In genomic region chr19:45018351-45018831, GRCm38 (mm10) we compare ENCODE assay signal across 7 mouse cellular contexts. TPM values are rescaled to one million over a fixed set of nuclear protein-coding genes. Genes with fewer than 3 reads are reported as not detected.
DNase-seq lines count a peak whose midpoint lies in the region; ATAC-seq and TF ChIP-seq lines count a peak whose summit lies in the region.

No protein-coding gene starts in this region.

- H3K9ac ChIP-seq in ES-Bruce4 (ENCODE audit: low read depth, poor library complexity, severe bottlenecking) = peak overlapping the region; percentile 86
- H3K9ac ChIP-seq in heart, adult 2 months (ENCODE audit: low read depth, low read length) = peak overlapping the region; percentile 98
- H3K9ac ChIP-seq in kidney, embryonic 15.5 days = peak overlapping the region; percentile 83
- H3K9ac ChIP-seq in midbrain, embryonic 11.5 days (ENCODE audit: low read length) = peak overlapping the region; percentile 96

- intact Hi-C loops in heart, adult 2 months (cut with DNase I) = loop anchor here (5.0 kb wide), 1 partner anchor 86 kb away; the partner anchor contains the start of gene Slf2

- no peak for TF ChIP-seq EP300 in ES-Bruce4 (IDR thresholded peaks at IDR 0.05; ENCODE audit: insufficient read depth, low read depth, low read length)
- no peak for TF ChIP-seq EP300 in heart, adult 2 months (IDR thresholded peaks at IDR 0.05; ENCODE audit: insufficient read depth, low read depth, low read length)

- H3K4me3 ChIP-seq in ES-Bruce4 (ENCODE audit: low read depth, low read length) = peak overlapping the region; percentile 74
- H3K4me3 ChIP-seq in bone marrow macrophage, adult 2 months (ENCODE audit: insufficient read depth, low read length) = peak overlapping the region; percentile 71
- peak overlapping the region; percentile 71 for H3K4me3 ChIP-seq in heart, adult 2 months
- peak overlapping the region; percentile 69 for H3K4me3 ChIP-seq in kidney, embryonic 15.5 days (replicated peaks)
- peak overlapping the region; percentile 75 for H3K4me3 ChIP-seq in midbrain, embryonic 11.5 days (ENCODE audit: low read depth, low read length)

- ATAC-seq in kidney, embryonic 15.5 days (replicated peaks; ENCODE audit: low FRiP score) = no peak
- ATAC-seq in midbrain, embryonic 11.5 days (ENCODE audit: low FRiP score) = peak; percentile 8; the same call in 1 of the 2 replicates

- TF ChIP-seq CTCF in ES-Bruce4 (IDR thresholded peaks at IDR 0.05; ENCODE audit: low read depth, low read length) = no peak
- no peak for TF ChIP-seq CTCF in bone marrow macrophage, adult 2 months (IDR thresholded peaks at IDR 0.05; ENCODE audit: low read depth, low read length)
- no peak for TF ChIP-seq CTCF in heart, adult 2 months (IDR thresholded peaks at IDR 0.05)

- no peaks in the 10 kb centered on the region for H3K9me3 ChIP-seq in ES-Bruce4 (replicated peaks; ENCODE audit: control insufficient read depth, insufficient read depth, low read length, poor library complexity, severe bottlenecking)
- H3K9me3 ChIP-seq in kidney, embryonic 15.5 days (replicated peaks) = no peaks in the 10 kb centered on the region
- no peaks in the 10 kb centered on the region for H3K9me3 ChIP-seq in midbrain, embryonic 11.5 days (ENCODE audit: control insufficient read depth, low read length)

- H3K4me1 ChIP-seq in ES-Bruce4 (ENCODE audit: control insufficient read depth, insufficient read depth, low read length) = peaks cover 5% of the 10 kb centered on the region
- peaks cover 12% of the 10 kb centered on the region for H3K4me1 ChIP-seq in bone marrow macrophage, adult 2 months (ENCODE audit: control insufficient read depth, insufficient read depth, low read length)
- peaks cover 22% of the 10 kb centered on the region for H3K4me1 ChIP-seq in heart, adult 2 months (ENCODE audit: control insufficient read depth, insufficient read depth, low read length)
- H3K4me1 ChIP-seq in kidney, embryonic 15.5 days = peaks cover 78% of the 10 kb centered on the region
- H3K4me1 ChIP-seq in midbrain, embryonic 11.5 days (ENCODE audit: control insufficient read depth, insufficient read depth, low read length) = peaks cover 49% of the 10 kb centered on the region

- DNase-seq in heart, adult 2 months = peak; percentile 63 to 71
- peak; percentile 95 for DNase-seq in midbrain, embryonic 11.5 days (ENCODE audit: low spot score, missing footprints)
- no peak for DNase-seq in left cerebral cortex, adult 18-20 months (ENCODE audit: low spot score in 2 of 2)
- DNase-seq in gastrocnemius, postnatal 4 days (ENCODE audit: low spot score in 2 of 2) = no peak

- no peak for TF ChIP-seq POLR2A in ES-Bruce4 (IDR thresholded peaks at IDR 0.05; ENCODE audit: insufficient read depth, low read length)
- no peak for TF ChIP-seq POLR2A in bone marrow macrophage, adult 2 months (IDR thresholded peaks at IDR 0.05; ENCODE audit: borderline replicate concordance, low read depth, low read length)
- TF ChIP-seq POLR2A in heart, adult 2 months (IDR thresholded peaks at IDR 0.05; ENCODE audit: insufficient read depth, low read depth, low read length) = 0 out of 2 replicates have a peak, but pooled peaks have one; percentile 43

- 0 out of 2 replicates have a peak, but pooled peaks cover 2% of the 10 kb centered on the region for H3K36me3 ChIP-seq in ES-Bruce4 (ENCODE audit: control insufficient read depth, insufficient read depth, low read length, poor library complexity, severe bottlenecking)
- peaks cover 18% of the 10 kb centered on the region for H3K36me3 ChIP-seq in heart, adult 2 months (ENCODE audit: control insufficient read depth, insufficient read depth, low read length)
- peaks cover 26% of the 10 kb centered on the region for H3K36me3 ChIP-seq in kidney, embryonic 15.5 days
- H3K36me3 ChIP-seq in midbrain, embryonic 11.5 days (ENCODE audit: control insufficient read depth, insufficient read depth, low read length) = peaks cover 3% of the 10 kb centered on the region

- peaks cover 3% of the 10 kb centered on the region for H3K79me2 ChIP-seq in heart, adult 2 months (replicated peaks; ENCODE audit: control insufficient read depth, insufficient read depth, low read length)

- no peaks in the 10 kb centered on the region for H3K27me3 ChIP-seq in ES-Bruce4 (ENCODE audit: control insufficient read depth, insufficient read depth, low read length, poor library complexity, severe bottlenecking)
- H3K27me3 ChIP-seq in heart, adult 2 months (ENCODE audit: control insufficient read depth, insufficient read depth, low read length) = no peaks in the 10 kb centered on the region
- no peaks in the 10 kb centered on the region for H3K27me3 ChIP-seq in kidney, embryonic 15.5 days
- no peaks in the 10 kb centered on the region for H3K27me3 ChIP-seq in midbrain, embryonic 11.5 days (ENCODE audit: control insufficient read depth, insufficient read depth, low read length)

- no peak overlapping the region for H3K27ac ChIP-seq in ES-Bruce4 (ENCODE audit: insufficient read depth, low read length)
- no peak overlapping the region for H3K27ac ChIP-seq in bone marrow macrophage, adult 2 months (ENCODE audit: insufficient read depth, low read depth, low read length)
- peak overlapping the region; percentile 94 for H3K27ac ChIP-seq in heart, adult 2 months
- peak overlapping the region; percentile 100 for H3K27ac ChIP-seq in kidney, embryonic 15.5 days
- H3K27ac ChIP-seq in midbrain, embryonic 11.5 days (ENCODE audit: low read depth, low read length) = peak overlapping the region; percentile 96

- H3K4me2 ChIP-seq in kidney, embryonic 15.5 days = peak overlapping the region; percentile 95
- H3K4me2 ChIP-seq in midbrain, embryonic 11.5 days = peak overlapping the region; percentile 83

- 3% methylated on average over 13 of the region's 13 CpGs for whole genome bisulfite sequencing in heart, adult 2 months
- under 1% methylated on average over 13 of the region's 13 CpGs for WGBS in kidney, embryonic 15.5 days
- under 1% methylated on average over 12 of the region's 13 CpGs for WGBS in midbrain, embryonic 11.5 days

RNA-seq across cellular contexts. Expression of gene Lzts2, which starts 4.2 kb away (rescaled TPM):
- polyA plus RNA-seq in ES-Bruce4 (2011; ENCODE audit: insufficient read depth, insufficient read length, low read depth, missing spikeins) = 39.9 and 48.2 TPM in 2 replicates
- 3.0 and 3.6 TPM in 2 replicates for polyA plus RNA-seq in bone marrow macrophage, adult 2 months (2012; ENCODE audit: insufficient read depth, insufficient read length, missing spikeins)
- 10 to 100 TPM; 59.1 to 68.1 TPM for total RNA-seq in heart, adult 2 months (2021)
- polyA plus RNA-seq in heart, adult 2 months (2012; rRNA removed) = 48.8 and 61.6 TPM in 2 replicates
- polyA plus RNA-seq in kidney, embryonic 15.5 days (2015; fragmentation: Nextera tagmentation; extraction: Ambion mirVana) = 66.6 and 72.8 TPM in 2 replicates
- polyA plus RNA-seq in midbrain, embryonic 11.5 days (2014; fragmentation: Nextera tagmentation; extraction: Ambion mirVana) = 35.7 and 44.1 TPM in 2 replicates
- total RNA-seq in left cerebral cortex, adult 18-20 months (2021) = 10 to 100 TPM; 39.9 to 43.2 TPM
- total RNA-seq in gastrocnemius, postnatal 4 days (2021) = 10 to 100 TPM; 58.5 to 59.4 TPM

RNA-seq across cellular contexts. Expression of gene Mrpl43, which starts 12.1 kb away (rescaled TPM):
- 32.5 and 34.0 TPM in 2 replicates for polyA plus RNA-seq in ES-Bruce4 (2011; ENCODE audit: insufficient read depth, insufficient read length, low read depth, missing spikeins)
- polyA plus RNA-seq in bone marrow macrophage, adult 2 months (2012; ENCODE audit: insufficient read depth, insufficient read length, missing spikeins) = 38.5 and 42.1 TPM in 2 replicates
- total RNA-seq in heart, adult 2 months (2021) = 10 to 100 TPM; 45.6 to 53.6 TPM
- polyA plus RNA-seq in heart, adult 2 months (2012; rRNA removed) = 55.8 and 64.7 TPM in 2 replicates
- polyA plus RNA-seq in kidney, embryonic 15.5 days (2015; fragmentation: Nextera tagmentation; extraction: Ambion mirVana) = 71.9 and 73.5 TPM in 2 replicates
- 67.3 and 69.6 TPM in 2 replicates for polyA plus RNA-seq in midbrain, embryonic 11.5 days (2014; fragmentation: Nextera tagmentation; extraction: Ambion mirVana)
- 10 to 100 TPM; 38.9 to 44.2 TPM for total RNA-seq in left cerebral cortex, adult 18-20 months (2021)
- total RNA-seq in gastrocnemius, postnatal 4 days (2021) = 10 to 100 TPM; 34.8 to 37.5 TPM

RNA-seq across cellular contexts. Expression of gene Twnk, which starts 12.9 kb away (rescaled TPM):
- 23.2 and 24.5 TPM in 2 replicates for polyA plus RNA-seq in ES-Bruce4 (2011; ENCODE audit: insufficient read depth, insufficient read length, low read depth, missing spikeins)
- 4.4 and 5.5 TPM in 2 replicates for polyA plus RNA-seq in bone marrow macrophage, adult 2 months (2012; ENCODE audit: insufficient read depth, insufficient read length, missing spikeins)
- 10 to 100 TPM; 29.3 to 32.1 TPM for total RNA-seq in heart, adult 2 months (2021)
- polyA plus RNA-seq in heart, adult 2 months (2012; rRNA removed) = 11.9 and 21.9 TPM in 2 replicates
- polyA plus RNA-seq in kidney, embryonic 15.5 days (2015; fragmentation: Nextera tagmentation; extraction: Ambion mirVana) = 29.4 and 29.7 TPM in 2 replicates
- 13.8 and 14.2 TPM in 2 replicates for polyA plus RNA-seq in midbrain, embryonic 11.5 days (2014; fragmentation: Nextera tagmentation; extraction: Ambion mirVana)
- 10 to 100 TPM; 13.8 to 14.9 TPM for total RNA-seq in left cerebral cortex, adult 18-20 months (2021)
- total RNA-seq in gastrocnemius, postnatal 4 days (2021) = 10 to 100 TPM; 14.6 to 14.9 TPM

RNA-seq across cellular contexts. Expression of gene Pdzd7, which starts 27.1 kb away (rescaled TPM):
- polyA plus RNA-seq in ES-Bruce4 (2011; ENCODE audit: insufficient read depth, insufficient read length, low read depth, missing spikeins) = 0.97 and 1.3 TPM in 2 replicates
- polyA plus RNA-seq in bone marrow macrophage, adult 2 months (2012; ENCODE audit: insufficient read depth, insufficient read length, missing spikeins) = not detected in 2 replicates
- under 1 TPM in 1 of 2 experiments, not detected in 1; 0.08 TPM for total RNA-seq in heart, adult 2 months (2021)
- polyA plus RNA-seq in heart, adult 2 months (2012; rRNA removed) = 0.38 and 0.43 TPM in 2 replicates
- 0.78 and 1.1 TPM in 2 replicates for polyA plus RNA-seq in kidney, embryonic 15.5 days (2015; fragmentation: Nextera tagmentation; extraction: Ambion mirVana)
- polyA plus RNA-seq in midbrain, embryonic 11.5 days (2014; fragmentation: Nextera tagmentation; extraction: Ambion mirVana) = 0.17 and 0.19 TPM in 2 replicates
- total RNA-seq in left cerebral cortex, adult 18-20 months (2021) = 1 to 10 TPM; 4.3 to 5.6 TPM
- 1 to 10 TPM; 1.2 to 2.0 TPM for total RNA-seq in gastrocnemius, postnatal 4 days (2021)

RNA-seq across cellular contexts. Expression of gene Sfxn3, which starts 28.9 kb away (rescaled TPM):
- polyA plus RNA-seq in ES-Bruce4 (2011; ENCODE audit: insufficient read depth, insufficient read length, low read depth, missing spikeins) = 13.4 and 15.6 TPM in 2 replicates
- polyA plus RNA-seq in bone marrow macrophage, adult 2 months (2012; ENCODE audit: insufficient read depth, insufficient read length, missing spikeins) = 45.1 and 45.7 TPM in 2 replicates
- 10 to 100 TPM; 10.0 to 11.1 TPM for total RNA-seq in heart, adult 2 months (2021)
- 15.5 and 18.7 TPM in 2 replicates for polyA plus RNA-seq in heart, adult 2 months (2012; rRNA removed)
- polyA plus RNA-seq in kidney, embryonic 15.5 days (2015; fragmentation: Nextera tagmentation; extraction: Ambion mirVana) = 20.2 and 24.4 TPM in 2 replicates
- 17.7 and 20.4 TPM in 2 replicates for polyA plus RNA-seq in midbrain, embryonic 11.5 days (2014; fragmentation: Nextera tagmentation; extraction: Ambion mirVana)
- total RNA-seq in left cerebral cortex, adult 18-20 months (2021) = 100 to 1,000 TPM; 118 to 125 TPM
- 10 to 100 TPM; 24.1 to 25.2 TPM for total RNA-seq in gastrocnemius, postnatal 4 days (2021)

Comparison
In these comparisons a context has a peak if more than half of its experiments do, and no peak if none do; other contexts are left out.
1. H3K27ac ChIP-seq: peak in heart, adult 2 months (single experiment), kidney, embryonic 15.5 days (single experiment) and midbrain, embryonic 11.5 days (single experiment); none in ES-Bruce4 (single experiment) and bone marrow macrophage, adult 2 months (single experiment).
2. DNase-seq: peak in heart, adult 2 months (2 of 2) and midbrain, embryonic 11.5 days (single experiment); none in left cerebral cortex, adult 18-20 months (0 of 2) and gastrocnemius, postnatal 4 days (0 of 2).
3. Peak in every context shown above with its lines, with median percentiles within 50 percentile points of each other: H3K4me3 ChIP-seq and H3K9ac ChIP-seq.